Mouse (Mus musculus) cerebellum, adult 2 months (tissue): ENCODE results near the gene Kin.

ENCODE experiments used
- CTCF ChIP-seq: fragments of 200-500 bp; IDR thresholded peaks from 2 replicates; pipeline ENCODE4 v1.5.1; 2011; ENCODE audit warnings: low read depth, mild to moderate bottlenecking, control low read depth, low read length, moderate library complexity, borderline replicate concordance; ENCODE audit not compliant: insufficient read depth
- POLR2A ChIP-seq: fragments of 200-500 bp; IDR thresholded peaks from 2 replicates; pipeline ENCODE4 v1.6.1; 2011; ENCODE audit warnings: low read length, control low read depth, borderline replicate concordance; ENCODE audit not compliant: insufficient read depth

- peak; percentile 50; the same call in 1 of the 2 replicates for TF ChIP-seq CTCF
- TF ChIP-seq POLR2A, result no peak
These were observed 18.3 kb downstream of the Kin start for GRCm38 (mm10) chr2:10098598-10099215.
